Comparison of ENCODE assay signal across 23 mouse cellular contexts in genomic region chr13:20204165-20204564, GRCm38 (mm10).
DNase-seq lines count a peak whose midpoint lies in the region; ATAC-seq lines count a peak whose summit lies in the region.
"Had no signal": no experiment of that assay in that cellular context is flagged by ENCODE, and none has a peak within 500 bp of the region (broad histone marks: within the 10 kb centered on the region; RNA-seq: fewer than 3 reads in every experiment).

No protein-coding gene starts in this region.

- H3K36me3 ChIP-seq in embryonic facial prominence, embryonic 11.5 days (replicated peaks; ENCODE audit: control insufficient read depth, insufficient read depth, low read depth, low read length) = no peaks in the 10 kb centered on the region
- H3K36me3 ChIP-seq in embryonic facial prominence, embryonic 10.5 days (replicated peaks) = no peaks in the 10 kb centered on the region
- no peaks in the 10 kb centered on the region for H3K36me3 ChIP-seq in lung, embryonic 15.5 days
- no peaks in the 10 kb centered on the region for H3K36me3 ChIP-seq in midbrain, embryonic 16.5 days (ENCODE audit: control insufficient read depth, insufficient read depth, low read length)
- H3K36me3 ChIP-seq in midbrain, embryonic 10.5 days = no peaks in the 10 kb centered on the region
- H3K36me3 ChIP-seq in embryonic facial prominence, embryonic 15.5 days = no peaks in the 10 kb centered on the region
- H3K36me3 ChIP-seq: forebrain, embryonic 10.5 days; G1E; heart, embryonic 15.5 days; hindbrain, embryonic 13.5 days had no signal

- H3K4me3 ChIP-seq in embryonic facial prominence, embryonic 11.5 days (ENCODE audit: low read depth, low read length) = no peak overlapping the region
- H3K4me3 ChIP-seq in embryonic facial prominence, embryonic 10.5 days = no peak overlapping the region
- H3K4me3 ChIP-seq in lung, embryonic 15.5 days = no peak overlapping the region
- no peak overlapping the region for H3K4me3 ChIP-seq in midbrain, embryonic 16.5 days (ENCODE audit: low read depth, low read length)
- no peak overlapping the region for H3K4me3 ChIP-seq in midbrain, embryonic 10.5 days
- H3K4me3 ChIP-seq in embryonic facial prominence, embryonic 15.5 days (replicated peaks) = no peak overlapping the region
- H3K4me3 ChIP-seq: erythroblast, embryonic 14.5 days; forebrain, embryonic 10.5 days; heart, embryonic 15.5 days; hindbrain, embryonic 13.5 days had no signal

- H3K9ac ChIP-seq in embryonic facial prominence, embryonic 11.5 days (replicated peaks; ENCODE audit: low read length) = no peak overlapping the region
- no peak overlapping the region for H3K9ac ChIP-seq in lung, embryonic 15.5 days
- H3K9ac ChIP-seq in midbrain, embryonic 16.5 days (ENCODE audit: low read depth, low read length) = no peak overlapping the region
- H3K9ac ChIP-seq in embryonic facial prominence, embryonic 15.5 days = no peak overlapping the region
- H3K9ac ChIP-seq: heart, embryonic 15.5 days; hindbrain, embryonic 13.5 days had no signal

- H3K4me2 ChIP-seq in embryonic facial prominence, embryonic 11.5 days (ENCODE audit: low read depth, low read length) = no peak overlapping the region
- no peak overlapping the region for H3K4me2 ChIP-seq in lung, embryonic 15.5 days
- H3K4me2 ChIP-seq in midbrain, embryonic 16.5 days (ENCODE audit: low read length) = no peak overlapping the region
- H3K4me2 ChIP-seq in embryonic facial prominence, embryonic 15.5 days (replicated peaks) = no peak overlapping the region
- H3K4me2 ChIP-seq: heart, embryonic 11.5 days; heart, embryonic 15.5 days; hindbrain, embryonic 13.5 days had no signal

- H3K4me1 ChIP-seq in embryonic facial prominence, embryonic 11.5 days (ENCODE audit: control insufficient read depth, insufficient read depth, low read length) = no peaks in the 10 kb centered on the region
- H3K4me1 ChIP-seq in embryonic facial prominence, embryonic 10.5 days = no peaks in the 10 kb centered on the region
- peaks cover 24% of the 10 kb centered on the region for H3K4me1 ChIP-seq in lung, embryonic 15.5 days
- no peaks in the 10 kb centered on the region for H3K4me1 ChIP-seq in midbrain, embryonic 16.5 days (ENCODE audit: control insufficient read depth, insufficient read depth, low read length)
- H3K4me1 ChIP-seq in midbrain, embryonic 10.5 days = no peaks in the 10 kb centered on the region
- peaks cover 5% of the 10 kb centered on the region for H3K4me1 ChIP-seq in embryonic facial prominence, embryonic 15.5 days
- H3K4me1 ChIP-seq: forebrain, embryonic 10.5 days; hindbrain, embryonic 13.5 days had no signal

- H3K9me3 ChIP-seq in embryonic facial prominence, embryonic 11.5 days (replicated peaks; ENCODE audit: control insufficient read depth, low read length) = no peaks in the 10 kb centered on the region
- H3K9me3 ChIP-seq in embryonic facial prominence, embryonic 10.5 days = no peaks in the 10 kb centered on the region
- H3K9me3 ChIP-seq in lung, embryonic 15.5 days = no peaks in the 10 kb centered on the region
- H3K9me3 ChIP-seq in midbrain, embryonic 16.5 days (replicated peaks; ENCODE audit: control insufficient read depth, low read length, poor library complexity, severe bottlenecking) = no peaks in the 10 kb centered on the region
- no peaks in the 10 kb centered on the region for H3K9me3 ChIP-seq in midbrain, embryonic 10.5 days (replicated peaks)
- no peaks in the 10 kb centered on the region for H3K9me3 ChIP-seq in embryonic facial prominence, embryonic 15.5 days (replicated peaks)
- H3K9me3 ChIP-seq: forebrain, embryonic 10.5 days; G1E; heart, embryonic 15.5 days; hindbrain, embryonic 13.5 days had no signal

- H3K27me3 ChIP-seq in embryonic facial prominence, embryonic 11.5 days (ENCODE audit: control insufficient read depth, insufficient read depth, low read length) = no peaks in the 10 kb centered on the region
- no peaks in the 10 kb centered on the region for H3K27me3 ChIP-seq in embryonic facial prominence, embryonic 10.5 days (replicated peaks; ENCODE audit: low read depth, poor library complexity, severe bottlenecking)
- no peaks in the 10 kb centered on the region for H3K27me3 ChIP-seq in lung, embryonic 15.5 days
- no peaks in the 10 kb centered on the region for H3K27me3 ChIP-seq in midbrain, embryonic 16.5 days (ENCODE audit: control insufficient read depth, insufficient read depth, low read depth, low read length)
- no peaks in the 10 kb centered on the region for H3K27me3 ChIP-seq in midbrain, embryonic 10.5 days (ENCODE audit: low read depth, poor library complexity, severe bottlenecking)
- no peaks in the 10 kb centered on the region for H3K27me3 ChIP-seq in embryonic facial prominence, embryonic 15.5 days
- H3K27me3 ChIP-seq: heart, embryonic 15.5 days; hindbrain, embryonic 13.5 days had no signal

- DNase-seq in embryonic facial prominence, embryonic 11.5 days (ENCODE audit: low spot score) = no peak
- no peak for DNase-seq in embryonic facial prominence, embryonic 10.5 days (ENCODE audit: low spot score)
- no peak for DNase-seq in lung, postnatal 14 days
- DNase-seq in midbrain, embryonic 10.5 days (ENCODE audit: low spot score) = no peak
- DNase-seq in frontal cortex, postnatal 36 days (ENCODE audit: low spot score in 2 of 2) = no peak
- DNase-seq: adrenal gland, adult 8-10 months; B cell, adult 2 months; cerebellum, adult 2 months; cerebellum, postnatal 10 days; embryo, embryonic 11 days; gastrocnemius, postnatal 36 days; heart, adult 18-20 months; heart, postnatal 14 days had no signal

- ATAC-seq in embryonic facial prominence, embryonic 11.5 days (replicated peaks; ENCODE audit: insufficient number of reproducible peaks, low FRiP score, low TSS enrichment, low read depth) = 0 out of 2 replicates have a peak, but pooled peaks have one; percentile 70
- peak; percentile 9; the same call in 1 of the 2 replicates for ATAC-seq in lung, embryonic 15.5 days (ENCODE audit: borderline replicate concordance, extremely low read depth, low FRiP score, low TSS enrichment)
- peak; percentile 32; the same call in 1 of the 2 replicates for ATAC-seq in midbrain, embryonic 16.5 days
- ATAC-seq in embryonic facial prominence, embryonic 15.5 days (ENCODE audit: insufficient number of reproducible peaks, low FRiP score, low TSS enrichment, low read depth) = peak; percentile 55; the same call in 1 of the 2 replicates
- ATAC-seq: CD4-positive, CD25-positive, alpha-beta regulatory T cell, adult 4 months had no signal

- H3K27ac ChIP-seq in embryonic facial prominence, embryonic 11.5 days (replicated peaks; ENCODE audit: low read depth, low read length) = no peak overlapping the region
- no peak overlapping the region for H3K27ac ChIP-seq in embryonic facial prominence, embryonic 10.5 days (replicated peaks)
- no peak overlapping the region for H3K27ac ChIP-seq in lung, embryonic 15.5 days
- H3K27ac ChIP-seq in midbrain, embryonic 16.5 days (ENCODE audit: low read length) = no peak overlapping the region
- no peak overlapping the region for H3K27ac ChIP-seq in midbrain, embryonic 10.5 days (replicated peaks)
- H3K27ac ChIP-seq in embryonic facial prominence, embryonic 15.5 days (replicated peaks) = no peak overlapping the region
- H3K27ac ChIP-seq: forebrain, embryonic 10.5 days; heart, embryonic 15.5 days; hindbrain, embryonic 13.5 days had no signal

Comparison
In these comparisons a context has a peak if more than half of its experiments do, and no peak if none do; other contexts are left out.
1. ATAC-seq: peak in every context shown above with its lines; median percentile 70 in embryonic facial prominence, embryonic 11.5 days; 55 in embryonic facial prominence, embryonic 15.5 days; 32 in midbrain, embryonic 16.5 days; 9 in lung, embryonic 15.5 days.